Mouse (Mus musculus) gastrocnemius, postnatal 36 days (tissue): ENCODE measurements around the gene Cblb. TPM values are rescaled to one million over a fixed set of nuclear protein-coding genes. Genes with fewer than 3 reads are reported as not detected.

Experiments used
- DNase-seq, 2 experiments: peaks; one replicate each; pipeline ENCODE4 v3.0.0; 2022
- intact Hi-C: fragments of 180-260 bp; cut with DNase I; formaldehyde crosslinking; loops from one replicate; pipeline ENCODE4 v1.15.1; 2025
- long read RNA-seq, 2 experiments: library from polyadenylated mRNA; stranded (forward); transcript quantifications; one replicate each; pipeline ENCODE4 v2.0.0; 2021
- total RNA-seq, 2 experiments: library from RNA; stranded (reverse); gene quantifications; 2 replicates each; pipeline ENCODE4 v1.2.3; 2021

Cblb gene
- total RNA-seq = 10 to 100 TPM; 14.9 to 17.4 TPM
- long read RNA-seq, experiment 1, full-length matches to known transcripts = 1 of 5 reads
- long read RNA-seq, experiment 1, partial matches to known transcripts = 0 of 5 reads
- long read RNA-seq, experiment 1, other reads (novel, unspliced or antisense) = 4 of 5 reads
- long read RNA-seq, experiment 2, partial matches to known transcripts = 0 of 3 reads
- long read RNA-seq, experiment 2, other reads (novel, unspliced or antisense) = 2 of 3 reads

DNA sequence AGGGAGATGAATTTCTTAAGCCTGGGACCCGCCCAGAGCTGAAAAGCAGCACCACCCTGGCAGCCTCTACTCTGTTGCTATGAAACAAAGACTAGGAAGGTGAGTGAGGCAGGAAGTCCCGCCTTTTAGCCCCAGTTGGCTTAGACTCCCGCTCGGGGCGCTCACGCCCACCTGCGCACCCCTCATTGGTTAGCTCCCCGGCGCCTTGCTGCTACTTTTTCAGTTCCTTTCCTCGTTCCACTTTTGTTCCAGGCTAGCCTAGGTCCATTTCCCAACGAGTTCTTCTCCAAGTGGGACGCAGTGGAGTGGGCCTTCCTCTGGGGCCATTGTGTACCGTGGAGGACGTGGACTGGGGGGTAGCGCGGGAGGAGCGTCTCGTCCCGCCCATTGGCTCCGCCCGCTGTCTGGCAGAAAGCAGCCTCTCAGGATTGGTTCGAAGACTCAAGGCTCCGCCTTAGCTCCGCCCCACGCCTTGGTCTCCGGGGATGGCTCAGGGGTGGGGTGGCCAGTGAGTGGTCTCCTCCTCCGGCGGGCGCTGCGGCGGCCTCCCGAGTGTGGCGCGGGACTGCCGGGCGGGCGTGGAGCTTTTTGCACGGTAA is at the start of gene Cblb:
Gene Cblb, plus strand, starts transcription at position 135 of the 599 bp plus-strand sequence.
- intact Hi-C loops = loop anchor here (2.0 kb wide), 2 partner anchors 40 to 102 kb away; no protein-coding TSS in a partner anchor
- peak; percentile 99 for DNase-seq

DNA sequence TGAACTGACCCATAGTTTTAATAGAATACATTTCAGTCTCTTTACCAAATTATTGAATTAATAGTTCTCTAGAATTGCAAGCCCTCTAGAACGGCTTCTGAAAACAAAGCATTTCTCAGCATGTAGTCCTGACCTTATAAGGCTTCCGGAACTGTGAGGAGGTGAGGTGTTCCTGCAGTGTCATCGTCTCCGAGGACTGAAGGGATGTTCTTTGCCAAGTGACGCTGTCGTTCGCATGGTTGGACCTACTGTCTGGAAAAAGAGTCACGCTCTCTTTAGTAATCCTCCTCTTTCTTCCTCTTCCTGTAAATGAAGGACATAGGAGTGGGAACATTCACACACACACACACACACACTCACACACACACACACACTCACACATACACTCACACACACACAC is 45.6 kb upstream of the Cblb start:
- intact Hi-C loops = loop anchor here (5.0 kb wide), 1 partner anchor 42 kb away; no protein-coding TSS in a partner anchor
- DNase-seq = no peak

DNA sequence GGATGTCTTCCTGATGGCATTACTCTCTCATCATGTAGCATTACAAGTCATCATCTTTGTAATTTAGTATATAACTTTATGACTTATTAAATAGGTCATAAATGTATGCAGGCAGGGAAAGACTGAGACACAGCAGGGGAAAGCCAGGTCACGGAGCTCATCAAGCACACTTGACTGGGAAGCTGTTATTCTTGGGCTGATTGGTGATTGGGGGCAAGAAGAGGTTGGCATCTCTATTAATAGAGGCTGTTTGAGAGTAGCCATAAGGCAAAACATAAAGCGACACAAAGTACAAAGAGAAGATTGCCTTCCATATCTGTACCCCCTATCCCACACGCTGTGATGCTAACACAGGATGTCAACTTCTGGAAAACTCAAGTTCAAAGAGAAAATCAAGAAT is 44.8 kb upstream of the Cblb start:
- intact Hi-C loops = loop anchor here (5.0 kb wide), 1 partner anchor 41 kb away; no protein-coding TSS in a partner anchor
- no peak for DNase-seq

DNA sequence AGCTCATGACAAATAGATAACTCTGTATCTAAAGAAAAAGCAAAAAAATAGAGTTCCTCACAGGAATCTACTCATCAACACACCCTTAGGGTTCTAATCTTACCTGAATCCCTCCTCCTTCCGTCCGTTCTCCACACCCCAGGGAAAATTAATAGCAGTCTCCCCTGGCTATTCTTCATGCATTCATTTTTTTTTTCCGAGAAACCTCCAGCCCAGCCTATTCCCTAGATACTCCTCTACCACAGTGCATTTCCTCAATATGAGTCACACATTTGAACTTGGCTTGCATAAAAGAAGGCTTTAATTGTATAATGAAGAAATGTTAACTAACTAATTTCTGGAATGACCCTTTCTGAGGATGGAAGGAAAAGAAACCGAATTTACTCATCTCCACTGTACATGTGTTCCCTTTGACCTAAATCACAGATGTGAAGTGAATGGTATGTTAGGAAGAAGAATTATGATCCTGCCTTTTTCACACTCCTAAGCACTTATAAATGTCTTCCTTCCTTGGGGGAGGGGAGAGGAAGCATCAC is 43.9 kb upstream of the Cblb start:
- DNase-seq = no peak
- intact Hi-C loops = loop anchor here (5.0 kb wide), 1 partner anchor 40 kb away; no protein-coding TSS in a partner anchor

DNA sequence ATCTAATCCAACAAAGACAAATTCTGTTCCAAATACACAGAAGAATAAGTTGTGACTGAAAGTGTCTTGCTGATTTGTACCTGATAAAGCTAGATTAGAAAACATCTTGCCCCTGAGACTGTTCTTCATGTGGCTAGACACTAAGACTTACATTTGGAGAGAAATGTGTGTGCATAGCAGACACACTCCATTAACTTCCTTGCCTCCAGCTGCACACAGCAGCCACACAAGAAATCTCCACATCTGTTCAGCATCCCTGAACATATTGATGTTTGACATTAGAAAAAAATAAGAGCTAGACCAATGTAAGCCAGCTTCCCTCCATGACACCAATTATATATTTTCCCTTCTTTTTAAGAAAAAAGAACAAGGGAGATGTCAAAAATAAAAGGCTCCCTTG is 43.0 kb upstream of the Cblb start:
- intact Hi-C loops = loop anchor here (5.0 kb wide), 1 partner anchor 39 kb away; no protein-coding TSS in a partner anchor

DNA sequence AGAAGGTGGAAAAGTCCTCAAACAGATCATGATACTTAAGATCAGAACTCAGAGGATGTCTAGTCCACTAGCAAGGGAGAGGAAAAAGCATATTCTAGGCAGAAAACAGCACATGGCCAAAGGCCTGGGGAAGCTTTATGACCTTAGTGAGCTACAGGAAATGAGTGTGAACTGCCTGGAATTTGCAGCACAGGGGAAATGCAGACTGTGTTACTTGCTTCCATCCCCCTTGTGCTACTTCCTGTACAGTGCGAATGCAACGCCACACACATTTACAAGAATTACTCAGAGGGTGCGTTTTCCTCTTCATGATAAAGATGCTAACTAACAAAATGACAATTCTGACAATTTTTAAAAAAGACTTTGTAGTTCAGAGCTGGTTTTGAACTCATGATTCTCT is 41.8 kb upstream of the Cblb start:
- DNase-seq = no peak
- intact Hi-C loops = loop anchor here (5.0 kb wide), 1 partner anchor 38 kb away; no protein-coding TSS in a partner anchor

More for the DNA sequence above, 43.0 kb upstream of the Cblb start:
- no peak for DNase-seq

DNA sequence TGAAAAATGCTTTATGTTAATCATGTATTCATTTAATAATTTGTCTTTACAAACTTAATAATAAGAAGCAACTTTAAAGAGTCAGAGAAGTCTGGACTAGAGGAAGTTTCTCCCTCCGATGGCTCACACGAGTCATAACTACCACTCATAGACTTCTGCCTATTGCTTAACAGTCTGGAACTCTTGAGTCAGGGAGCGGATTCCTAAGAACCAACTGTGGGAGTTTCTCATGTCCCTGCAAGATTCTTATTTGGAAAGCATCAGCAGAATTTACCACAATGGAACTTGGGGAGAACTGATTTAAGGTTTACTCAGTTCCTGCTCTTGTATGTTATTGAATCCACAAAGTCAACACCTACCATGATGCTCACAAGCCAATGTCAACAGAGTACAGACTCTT is 31.0 kb upstream of the Cblb start:
- DNase-seq = no peak
- intact Hi-C loops = no loop called here

DNA sequence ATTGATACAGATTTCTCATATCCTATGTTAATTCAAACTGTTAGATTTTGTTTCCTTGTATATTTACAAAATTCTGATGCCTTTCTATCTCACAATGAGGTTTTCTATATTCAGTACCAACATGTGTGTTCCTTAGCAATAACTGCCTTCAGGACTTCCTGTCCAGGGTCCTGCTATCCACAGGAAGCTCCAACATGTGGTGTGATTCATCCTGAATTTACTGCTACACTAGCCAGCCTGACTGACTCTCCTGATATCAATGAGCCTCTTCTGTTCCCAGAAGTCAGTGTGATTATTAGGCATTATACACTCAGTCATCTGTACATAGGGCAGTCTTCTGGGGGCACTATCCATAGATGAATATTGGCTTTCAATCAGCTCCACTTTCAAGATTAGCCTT is 30.2 kb upstream of the Cblb start:
- DNase-seq = no peak
- intact Hi-C loops = no loop called here

DNA sequence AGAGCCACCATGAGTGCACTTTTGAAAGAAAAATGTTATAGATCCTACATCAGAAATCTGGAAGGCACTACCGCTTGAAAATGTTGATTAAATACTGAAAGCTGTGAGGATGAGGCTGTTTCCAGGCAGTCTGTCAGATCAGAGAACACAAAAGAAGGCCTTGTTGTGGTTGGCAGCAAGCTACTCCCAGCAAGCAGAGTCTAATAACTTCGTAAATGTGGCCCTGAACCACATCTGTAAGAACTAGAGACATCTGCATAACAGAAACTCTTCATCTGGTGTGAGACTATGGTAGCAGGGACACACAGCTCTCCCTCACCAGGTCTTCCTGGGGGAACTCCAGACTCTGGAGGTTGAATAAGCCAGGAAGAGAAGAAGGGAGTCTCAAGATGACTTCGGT is 24.0 kb upstream of the Cblb start:
- DNase-seq = no peak
- intact Hi-C loops = no loop called here

DNA sequence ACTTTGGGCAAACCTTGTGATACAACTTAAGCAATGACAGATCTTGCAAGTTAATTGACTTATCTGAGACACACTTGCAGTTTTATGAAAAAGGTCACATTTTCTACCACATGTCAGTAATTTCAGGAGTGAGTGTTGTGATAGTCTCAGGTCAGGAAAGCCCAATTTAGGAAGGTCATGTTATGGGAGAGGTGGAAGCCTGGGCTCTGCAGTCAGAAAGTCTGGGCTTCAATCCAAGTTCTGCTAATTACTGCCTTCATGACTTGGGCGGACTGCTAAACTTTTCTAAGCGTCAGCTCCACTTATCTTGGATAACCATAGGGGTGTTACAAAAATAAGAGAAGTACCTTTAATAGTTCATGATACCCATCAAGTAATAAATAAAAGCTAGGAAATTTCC is 22.6 kb upstream of the Cblb start:
- DNase-seq = no peak
- intact Hi-C loops = no loop called here

DNA sequence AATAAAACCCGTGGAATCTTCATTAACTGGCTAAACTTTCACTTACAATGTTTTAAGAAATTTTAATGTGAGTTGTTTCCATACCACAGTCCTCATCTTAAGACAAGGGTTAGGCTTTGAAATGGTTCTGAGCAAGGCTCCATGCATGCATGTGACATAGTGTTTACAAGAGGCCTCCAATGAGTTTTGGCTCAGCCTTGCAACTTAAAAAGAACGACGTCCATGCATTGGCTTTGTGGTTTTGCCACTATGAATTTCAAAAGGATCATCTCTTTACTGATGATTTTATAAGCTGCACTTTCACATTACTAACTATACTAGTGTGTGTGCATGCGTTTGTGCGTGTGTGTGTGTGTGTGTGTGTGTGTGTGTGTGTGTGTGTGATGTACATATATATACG is 21.6 kb upstream of the Cblb start:
- intact Hi-C loops = no loop called here
- DNase-seq = no peak

DNA sequence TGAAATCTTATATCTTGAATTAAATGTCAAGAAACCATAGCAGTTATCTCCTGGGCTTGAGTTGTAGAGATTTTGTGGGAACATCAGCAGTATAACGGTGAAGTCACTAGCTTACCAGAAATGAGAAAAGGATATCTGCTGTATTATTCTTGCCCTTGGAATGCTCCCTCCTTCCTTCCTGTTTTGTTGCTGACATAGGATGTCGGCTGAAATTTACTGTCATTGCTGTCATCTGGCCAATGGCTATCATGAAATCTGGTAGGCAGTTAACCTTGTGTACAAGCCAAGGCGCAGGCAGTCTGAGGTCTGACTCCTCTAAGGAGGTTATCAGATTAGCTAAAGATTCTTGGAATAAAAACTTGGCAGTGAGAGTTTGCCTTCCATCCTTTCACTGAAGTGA is 18.0 kb upstream of the Cblb start:
- DNase-seq = no peak
- intact Hi-C loops = no loop called here

DNA sequence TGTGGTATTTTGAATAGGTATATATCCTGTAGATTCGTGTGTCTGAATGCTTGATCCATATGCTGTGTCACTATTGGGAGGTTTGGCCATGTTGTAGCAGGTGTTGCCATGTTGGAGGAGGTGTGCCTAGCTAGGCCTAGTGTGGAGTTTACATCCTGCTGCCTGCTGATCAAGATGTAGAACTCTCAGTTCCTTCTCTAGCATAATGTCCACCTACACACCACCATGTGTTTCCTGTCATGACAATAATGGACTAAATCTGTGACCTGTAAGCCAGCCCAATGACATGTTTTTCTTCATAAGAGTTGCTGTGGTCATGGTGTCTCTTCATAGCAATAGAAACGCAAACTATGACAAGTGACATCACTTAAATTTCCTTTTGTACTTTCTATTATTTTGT is 17.2 kb upstream of the Cblb start:
- intact Hi-C loops = no loop called here
- DNase-seq = no peak

DNA sequence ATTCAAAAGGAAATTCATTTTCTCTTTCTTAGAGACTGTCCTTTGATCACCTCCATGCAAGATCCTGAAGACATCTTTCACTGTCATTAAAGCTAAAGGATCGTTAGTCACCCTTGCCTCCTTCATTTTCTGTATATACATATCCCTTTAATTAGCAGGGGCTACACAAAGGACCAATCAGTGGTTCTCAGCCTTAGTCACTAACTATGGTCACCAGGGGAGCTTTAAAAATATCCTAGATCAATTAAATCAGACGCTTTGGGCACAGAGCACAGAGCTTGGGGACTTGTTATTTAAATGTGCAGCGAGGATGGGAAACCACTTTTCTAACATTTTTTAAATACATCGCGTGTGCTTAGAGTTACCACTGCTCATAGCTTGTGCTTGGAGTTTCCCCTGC is 7.6 kb upstream of the Cblb start:
- intact Hi-C loops = no loop called here
- DNase-seq = no peak

DNA sequence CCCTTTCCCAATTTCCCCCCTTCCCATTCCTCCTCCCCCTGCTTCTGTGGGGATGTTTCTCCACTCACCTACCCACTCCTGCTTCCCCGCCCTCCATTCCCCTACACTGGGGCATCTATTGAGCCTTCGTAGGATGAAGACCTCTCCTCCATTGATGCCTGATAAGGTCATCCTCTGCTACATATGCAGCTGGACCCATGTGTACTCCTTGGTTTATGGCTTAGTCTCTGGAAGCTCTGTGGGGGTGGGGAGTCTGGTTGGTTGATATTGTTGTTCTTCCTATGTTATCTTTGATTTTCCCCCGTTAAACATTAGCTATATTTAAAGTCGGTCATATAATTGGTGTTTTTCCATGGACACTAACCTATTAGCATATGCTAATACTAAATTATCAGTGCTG is 3.7 kb upstream of the Cblb start:
- intact Hi-C loops = loop anchor here (5.0 kb wide), 1 partner anchor 40 kb away; no protein-coding TSS in a partner anchor
- no peak for DNase-seq

DNA sequence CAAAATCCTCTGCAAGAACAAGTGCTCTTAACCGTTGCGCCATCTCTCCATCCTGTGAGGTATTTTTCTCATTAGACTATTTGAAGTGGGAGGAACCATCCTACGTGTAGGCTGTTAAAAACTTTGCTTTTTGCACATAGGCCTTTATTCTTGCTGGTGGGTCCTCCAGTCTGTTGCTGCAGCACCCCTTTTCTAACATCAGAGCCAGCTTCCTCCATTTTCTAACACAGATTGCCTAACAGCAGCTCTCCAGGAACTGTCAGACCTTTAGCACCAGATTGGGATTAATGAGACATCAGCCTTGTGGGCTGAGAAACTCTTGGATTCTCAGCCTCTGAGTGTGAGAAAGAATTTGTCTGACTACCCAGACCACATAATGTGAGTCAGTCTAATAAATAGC is 2.0 kb upstream of the Cblb start:
- no peak for DNase-seq
- intact Hi-C loops = loop anchor here (5.0 kb wide), 1 partner anchor 42 kb away; no protein-coding TSS in a partner anchor

DNA sequence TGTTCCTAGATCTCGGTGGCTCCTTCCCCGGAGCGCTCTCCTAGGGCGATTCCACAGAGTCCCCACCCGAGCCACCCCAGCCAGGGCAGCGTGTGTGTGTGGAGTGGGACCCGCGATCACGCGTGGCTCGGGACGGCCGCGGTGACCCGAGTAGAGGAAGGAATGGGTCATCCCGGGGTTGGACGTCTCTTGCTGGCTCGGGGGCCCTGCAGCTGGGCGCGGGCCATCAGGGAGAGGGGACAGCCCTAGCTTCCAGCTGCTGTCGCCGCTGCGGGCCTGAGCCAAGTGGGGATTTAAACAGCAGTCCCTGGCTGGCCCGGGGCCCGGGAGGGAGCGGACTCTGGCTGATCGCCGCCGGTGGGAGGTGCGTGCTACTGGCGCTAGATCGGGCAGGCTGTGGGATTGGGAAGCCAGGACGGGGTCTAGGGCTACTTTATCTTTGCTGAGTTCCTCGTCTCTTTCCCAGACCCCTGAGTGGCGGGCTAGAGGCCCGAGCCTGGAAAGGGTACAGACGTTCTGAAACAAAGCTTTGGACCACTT is 757 bp downstream of the Cblb start:
- intact Hi-C loops = loop anchor here (2.0 kb wide), 2 partner anchors 39 to 101 kb away; no protein-coding TSS in a partner anchor
- peak; percentile 96 to 98 for DNase-seq

DNA sequence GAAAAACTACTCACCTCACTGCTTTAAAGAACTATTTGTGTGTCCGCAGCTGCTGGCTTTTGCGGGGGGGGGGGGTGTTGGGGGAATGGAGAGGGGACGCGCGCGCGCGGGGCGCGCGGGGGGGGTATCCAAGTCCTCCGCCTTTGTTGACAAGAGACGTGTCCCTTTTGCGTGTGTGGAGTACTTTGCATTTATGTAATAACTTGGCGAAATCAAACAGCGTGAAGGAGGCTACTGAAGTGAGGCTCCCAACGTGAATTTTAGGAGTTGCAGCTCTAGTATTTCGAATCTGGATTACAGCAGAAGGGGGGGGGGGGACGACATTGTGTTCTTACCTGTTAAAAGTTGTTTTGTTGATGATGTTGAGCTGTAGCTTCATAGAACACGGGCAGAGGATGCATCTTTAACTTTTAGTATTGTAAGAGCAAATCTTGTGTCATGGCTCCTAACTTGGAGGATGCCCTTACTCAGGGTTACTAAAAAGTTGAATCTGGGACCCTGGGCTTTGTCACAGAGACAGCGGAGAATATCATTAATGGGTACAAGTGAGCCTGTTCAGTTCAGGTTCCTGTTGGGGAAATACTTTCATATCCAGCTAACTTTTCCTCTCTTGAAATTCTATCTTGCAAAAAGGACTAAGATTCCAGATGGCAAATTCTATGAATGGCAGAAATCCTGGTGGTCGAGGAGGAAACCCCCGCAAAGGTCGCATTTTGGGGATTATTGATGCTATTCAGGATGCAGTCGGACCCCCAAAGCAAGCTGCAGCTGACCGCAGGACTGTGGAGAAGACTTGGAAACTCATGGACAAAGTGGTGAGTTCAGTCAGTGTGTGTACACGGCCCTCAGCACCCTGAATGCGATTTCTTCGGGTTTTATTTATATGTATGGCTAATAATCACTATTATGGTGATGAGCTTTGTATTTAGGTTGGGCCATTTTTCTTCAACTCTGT is 1.6 kb downstream of the Cblb start:
- intact Hi-C loops = no loop called here
- DNase-seq = no peak

DNA sequence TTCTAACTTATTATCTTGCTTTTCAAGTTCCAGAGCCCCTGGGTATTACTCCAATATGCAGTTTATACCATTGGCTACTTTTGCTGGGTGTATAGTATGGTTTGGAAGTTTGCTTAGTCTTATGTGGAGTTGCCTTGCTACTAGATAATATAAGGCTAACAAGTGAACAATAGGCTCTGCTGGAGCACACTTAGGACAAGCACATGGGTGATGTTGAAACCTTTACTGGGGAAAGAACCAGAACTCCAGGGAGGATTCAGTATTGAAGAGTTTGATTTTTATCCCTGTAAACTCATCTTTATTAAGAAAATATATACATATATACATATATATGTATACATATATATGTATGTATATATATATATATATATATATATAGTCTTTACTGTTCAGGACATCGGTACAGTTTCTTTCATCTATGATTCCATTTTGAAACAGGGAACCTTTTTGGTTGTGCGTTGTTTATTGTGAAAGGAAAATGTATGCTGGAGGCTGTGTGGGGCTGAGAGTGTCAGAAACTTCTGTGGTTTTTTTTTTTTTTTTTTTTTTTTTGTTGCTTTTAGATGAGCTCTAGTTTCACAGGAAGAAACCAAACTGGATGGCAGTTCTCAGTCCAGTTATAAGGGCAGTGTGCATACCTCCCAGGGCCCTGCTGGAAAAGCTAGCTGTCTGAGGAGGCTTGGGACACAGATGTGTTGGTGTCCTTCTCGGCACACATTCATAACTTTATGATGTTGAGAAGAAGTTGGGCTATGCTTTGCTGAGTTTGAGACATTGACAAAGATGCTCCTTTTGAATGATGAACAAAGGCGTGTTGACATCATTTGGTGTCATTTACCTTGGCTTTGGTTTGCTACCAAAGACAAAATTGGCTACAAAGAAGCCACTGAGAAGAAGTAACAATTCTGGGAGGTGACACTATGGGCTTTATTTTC is 2.6 kb downstream of the Cblb start:
- no peak for DNase-seq
- intact Hi-C loops = no loop called here
